Mouse (Mus musculus) liver, embryonic 16.5 days (tissue): ENCODE measurements at regions not wholly inside any gene's neighbourhood (a gene's known extent, or its start where the extent isn't known, plus 50 kb on each side); places are given as distances from the start of the nearest gene placed in this dataset.

Experiments used
- ATAC-seq: fragments of 200-750 bp; cut with Nextera tagmentation; 2 replicates; pipeline ENCODE4 v1.8.0; 2017; ENCODE audit warnings: low read depth, mild to moderate bottlenecking, moderate number of reproducible peaks, moderate library complexity
- H3K27ac ChIP-seq: fragments of 300-500 bp; sonication (generic); 2 replicates; pipeline ENCODE4 v1.5.1; 2014; ENCODE audit warnings: mild to moderate bottlenecking, low read length
- H3K27me3 ChIP-seq: fragments of 300-500 bp; sonication (generic); 2 replicates; pipeline ENCODE4 v1.6.1; 2014; ENCODE audit warnings: low read depth, low read length, mixed read lengths; ENCODE audit not compliant: control insufficient read depth, insufficient read depth
- H3K36me3 ChIP-seq: fragments of 300-500 bp; sonication (generic); 2 replicates; pipeline ENCODE4 v1.6.1; 2014; ENCODE audit warnings: mild to moderate bottlenecking; ENCODE audit not compliant: control insufficient read depth, insufficient read depth
- H3K4me1 ChIP-seq: fragments of 300-500 bp; sonication (generic); 2 replicates; pipeline ENCODE4 v1.6.1; 2014; ENCODE audit warnings: low read depth, low read length, mixed read lengths; ENCODE audit not compliant: control insufficient read depth
- H3K4me2 ChIP-seq: fragments of 300-500 bp; sonication (generic); 2 replicates; pipeline ENCODE4 v1.6.1; 2014; ENCODE audit warnings: low read depth, low read length, mixed read lengths
- H3K4me3 ChIP-seq: fragments of 300-500 bp; sonication (generic); 2 replicates; pipeline ENCODE4 v1.5.1; 2014; ENCODE audit warnings: low read depth, mild to moderate bottlenecking, low read length
- H3K9ac ChIP-seq: fragments of 300-500 bp; sonication (generic); 2 replicates; pipeline ENCODE4 v1.6.1; 2014; ENCODE audit warnings: low read depth, low read length
- H3K9me3 ChIP-seq: fragments of 300-500 bp; sonication (generic); replicated peaks from 2 replicates; pipeline ENCODE4 v1.6.1; 2016; ENCODE audit warnings: low read length; ENCODE audit not compliant: control insufficient read depth
- WGBS: fragments of 180-500 bp; shearing (Covaris S2); extraction: QIAGEN DNeasy Blood & Tissue Kit; methylation state at CpG from one replicate; pipeline ENCODE4 v1.1.7; 2014; ENCODE audit not compliant: insufficient replicate concordance; 5-methylcytosine and 5-hydroxymethylcytosine counted together

- Histone ChIP-seq H3K9me3 (no peaks in the 10 kb centered on the region), H3K36me3 (no peaks in the 10 kb centered on the region), H3K4me3 (no peak overlapping the region), H3K27me3 (no peaks in the 10 kb centered on the region), H3K4me1 (no peaks in the 10 kb centered on the region), H3K27ac (no peak overlapping the region), H3K9ac (no peak overlapping the region), H3K4me2 (no peak overlapping the region)
- WGBS: 46% methylated on average over 2 of the region's 2 CpGs
- ATAC-seq: no peak
Measured at GRCm38 (mm10) chrX:19246777-19247619, 234.1 kb downstream of the Tex13c3 start.

- Histone ChIP-seq H3K4me3 (peak overlapping the region; percentile 63), H3K36me3 (no peaks in the 10 kb centered on the region), H3K9me3 (no peaks in the 10 kb centered on the region), H3K27me3 (no peaks in the 10 kb centered on the region), H3K9ac (peak overlapping the region; percentile 58), H3K4me1 (no peaks in the 10 kb centered on the region), H3K4me2 (peak overlapping the region; percentile 73), H3K27ac (no peak overlapping the region)
- WGBS: 14% methylated on average over 21 of the region's 26 CpGs
- peak; percentile 95 for ATAC-seq
Measured at GRCm38 (mm10) chrX:19237738-19238261, 243.3 kb downstream of the Tex13c3 start.

GRCm38 (mm10) chrX:19237048-19237737 is 243.9 kb downstream of the Tex13c3 start:
- ATAC-seq: peak; percentile 60
- peak overlapping the region; percentile 73 for H3K4me2 ChIP-seq
- peak overlapping the region; percentile 63 for H3K4me3 ChIP-seq
- 14% methylated on average over 27 of the region's 31 CpGs for WGBS
- no peaks in the 10 kb centered on the region for H3K9me3 ChIP-seq
- H3K9ac ChIP-seq: peak overlapping the region; percentile 58
- no peaks in the 10 kb centered on the region for H3K27me3 ChIP-seq
- H3K36me3 ChIP-seq: no peaks in the 10 kb centered on the region
- H3K27ac ChIP-seq: no peak overlapping the region
- no peaks in the 10 kb centered on the region for H3K4me1 ChIP-seq

GRCm38 (mm10) chrX:19235449-19235848 is 245.7 kb downstream of the Tex13c3 start:
- H3K27me3 ChIP-seq: no peaks in the 10 kb centered on the region
- ATAC-seq: no peak
- H3K9ac ChIP-seq: no peak overlapping the region
- no peak overlapping the region for H3K27ac ChIP-seq
- H3K4me3 ChIP-seq: no peak overlapping the region
- H3K9me3 ChIP-seq: no peaks in the 10 kb centered on the region
- no peaks in the 10 kb centered on the region for H3K36me3 ChIP-seq
- WGBS: 36% methylated on average over 3 of the region's 3 CpGs
- no peak overlapping the region for H3K4me2 ChIP-seq
- H3K4me1 ChIP-seq: no peaks in the 10 kb centered on the region

- Histone ChIP-seq H3K4me3 (no peak overlapping the region), H3K4me2 (no peak overlapping the region), H3K27ac (no peak overlapping the region), H3K9me3 (no peaks in the 10 kb centered on the region), H3K27me3 (no peaks in the 10 kb centered on the region), H3K9ac (no peak overlapping the region), H3K36me3 (no peaks in the 10 kb centered on the region), H3K4me1 (no peaks in the 10 kb centered on the region)
- 63% methylated on average over 3 of the region's 3 CpGs for WGBS
- no peak for ATAC-seq
Measured at GRCm38 (mm10) chrX:19231823-19232222, 249.3 kb downstream of the Tex13c3 start.

GRCm38 (mm10) chrX:19223336-19223735 is 257.8 kb downstream of the Tex13c3 start:
- ATAC-seq: no peak
- H3K27ac ChIP-seq: no peak overlapping the region
- H3K27me3 ChIP-seq: no peaks in the 10 kb centered on the region
- no peak overlapping the region for H3K4me3 ChIP-seq
- no peak overlapping the region for H3K9ac ChIP-seq
- no peak overlapping the region for H3K4me2 ChIP-seq
- no peaks in the 10 kb centered on the region for H3K36me3 ChIP-seq
- H3K4me1 ChIP-seq: no peaks in the 10 kb centered on the region
- no peaks in the 10 kb centered on the region for H3K9me3 ChIP-seq

- WGBS: 51% methylated on average over 1 of the region's 1 CpGs
- Histone ChIP-seq H3K9ac (no peak overlapping the region), H3K36me3 (no peaks in the 10 kb centered on the region), H3K27ac (no peak overlapping the region), H3K4me2 (no peak overlapping the region), H3K4me3 (no peak overlapping the region), H3K27me3 (no peaks in the 10 kb centered on the region), H3K9me3 (no peaks in the 10 kb centered on the region), H3K4me1 (no peaks in the 10 kb centered on the region)
- ATAC-seq: no peak
Measured at GRCm38 (mm10) chrX:19220785-19221496, 260.2 kb downstream of the Tex13c3 start.

GRCm38 (mm10) chrX:19219727-19220126 is 261.4 kb downstream of the Tex13c3 start:
- peak; percentile 78 for ATAC-seq
- no peak overlapping the region for H3K27ac ChIP-seq
- no peaks in the 10 kb centered on the region for H3K9me3 ChIP-seq
- no peaks in the 10 kb centered on the region for H3K4me1 ChIP-seq
- H3K27me3 ChIP-seq: no peaks in the 10 kb centered on the region
- no peak overlapping the region for H3K4me3 ChIP-seq
- 28% methylated on average over 2 of the region's 2 CpGs for WGBS
- H3K9ac ChIP-seq: no peak overlapping the region
- H3K36me3 ChIP-seq: no peaks in the 10 kb centered on the region
- no peak overlapping the region for H3K4me2 ChIP-seq
